In genomic region chr10:121468261-121468660, GRCm38 (mm10) we compare ENCODE assay signal across 12 mouse cellular contexts.
"Had no signal": no experiment of that assay in that cellular context is flagged by ENCODE, and none has a peak within 500 bp of the region (broad histone marks: within the 10 kb centered on the region; RNA-seq: fewer than 3 reads in every experiment).

No protein-coding gene starts in this region.

- DNase-seq: kidney, adult 8-10 months; kidney, postnatal 36 days; lung, embryonic 14.5 days; right cerebral cortex, adult 18-20 months; right cerebral cortex, postnatal 25 days; thymus, postnatal 36 days had no signal

- H3K9ac ChIP-seq: liver, embryonic 12.5 days; lung, embryonic 14.5 days; midbrain, embryonic 13.5 days; neural tube, embryonic 15.5 days had no signal

- H3K27ac ChIP-seq: kidney, postnatal 0 days; layer of hippocampus, adult 2 months; liver, embryonic 12.5 days; midbrain, embryonic 13.5 days; neural tube, embryonic 15.5 days had no signal

- H3K27me3 ChIP-seq: liver, embryonic 12.5 days; neural tube, embryonic 15.5 days had no signal

- H3K4me2 ChIP-seq: lung, embryonic 14.5 days; midbrain, embryonic 13.5 days; neural tube, embryonic 15.5 days had no signal

- H3K4me3 ChIP-seq: layer of hippocampus, adult 2 months; liver, embryonic 12.5 days; midbrain, embryonic 13.5 days; myocyte; neural tube, embryonic 15.5 days had no signal

- H3K9me3 ChIP-seq: liver, embryonic 12.5 days; midbrain, embryonic 13.5 days; neural tube, embryonic 15.5 days had no signal

- ATAC-seq: liver, embryonic 12.5 days; midbrain, embryonic 13.5 days had no signal

- H3K36me3 ChIP-seq: midbrain, embryonic 13.5 days; neural tube, embryonic 15.5 days had no signal
